Mouse (Mus musculus) lung, adult 18-20 months (tissue): ENCODE results near the gene Olfr1086.
"Not testable (repeated sequence)": the region's sequence is repeated elsewhere in the genome, so short reads cannot be mapped to it uniquely, and the experiment has no call there.

Experiments used
- DNase-seq, 2 experiments: peaks; one replicate each; pipeline ENCODE4 v3.0.0; 2022; ENCODE audit warnings: mixed read lengths in 2 of 2

Gene Olfr1086

DNA sequence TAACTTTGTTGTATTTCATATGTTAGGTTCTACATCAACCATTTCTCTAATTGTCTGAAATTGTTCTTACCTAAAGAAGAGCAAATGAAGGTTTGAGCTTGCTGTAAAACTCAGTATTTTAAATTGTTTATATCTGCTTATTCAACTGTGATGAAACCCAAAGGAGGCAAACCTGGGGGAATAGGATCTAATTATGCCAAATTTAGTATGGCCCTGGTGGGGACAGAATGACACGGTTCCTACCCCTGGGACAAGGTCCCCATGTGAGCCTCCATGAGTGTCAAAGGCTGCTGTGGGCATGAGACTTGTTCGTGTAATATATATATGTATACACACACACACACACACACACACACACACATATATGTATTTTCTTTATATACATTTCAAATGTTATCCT, at the start of gene Olfr1086:
Gene Olfr1086, minus strand, starts transcription at position 101 of the 400 bp plus-strand sequence.
- DNase-seq = no peak

DNA sequence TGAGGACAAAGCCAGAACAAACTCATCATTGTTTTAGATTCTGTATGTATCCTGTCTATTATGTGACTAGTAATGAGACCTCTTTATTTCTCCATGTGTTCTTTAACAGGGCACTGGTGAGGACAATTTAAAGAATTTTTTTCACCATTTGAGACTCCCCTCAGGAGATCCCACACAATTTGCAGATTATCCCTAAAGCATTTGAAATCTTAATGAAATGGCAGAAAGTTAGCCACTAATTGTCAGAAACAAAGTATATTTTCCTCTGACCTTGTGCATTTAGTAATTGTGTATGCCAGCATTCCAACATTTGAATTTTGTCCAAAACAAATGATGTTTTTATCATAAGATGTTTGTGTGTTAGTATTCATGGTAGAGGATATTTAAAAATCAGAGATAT, 18.4 kb upstream of the Olfr1086 start, which contains the start of gene Olfr1087:
Gene Olfr1087, minus strand, starts transcription at position 101 of the 400 bp plus-strand sequence.
- no peak for DNase-seq

DNA sequence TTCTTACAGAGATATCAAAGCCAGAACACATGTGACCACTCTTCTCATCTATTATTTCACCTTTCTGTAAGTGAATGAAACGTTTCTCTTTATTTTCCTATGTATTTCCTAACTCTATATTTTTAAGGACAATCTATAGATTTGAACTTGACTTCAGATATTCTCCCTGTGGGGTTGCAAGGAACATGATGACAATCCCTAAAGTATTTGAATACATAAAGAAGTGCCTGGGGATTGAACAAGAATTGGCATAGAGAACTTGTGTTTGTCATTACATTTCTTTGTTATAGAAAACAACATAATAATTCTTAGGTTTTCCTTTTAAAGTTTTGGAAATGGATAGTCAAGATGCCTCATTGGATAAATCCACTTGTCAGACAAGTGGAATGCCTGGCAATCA, 18.0 kb downstream of the Olfr1086 start, which contains the start of gene Olfr1085:
Gene Olfr1085, minus strand, starts transcription at position 101 of the 400 bp plus-strand sequence.
- no peak for DNase-seq

DNA sequence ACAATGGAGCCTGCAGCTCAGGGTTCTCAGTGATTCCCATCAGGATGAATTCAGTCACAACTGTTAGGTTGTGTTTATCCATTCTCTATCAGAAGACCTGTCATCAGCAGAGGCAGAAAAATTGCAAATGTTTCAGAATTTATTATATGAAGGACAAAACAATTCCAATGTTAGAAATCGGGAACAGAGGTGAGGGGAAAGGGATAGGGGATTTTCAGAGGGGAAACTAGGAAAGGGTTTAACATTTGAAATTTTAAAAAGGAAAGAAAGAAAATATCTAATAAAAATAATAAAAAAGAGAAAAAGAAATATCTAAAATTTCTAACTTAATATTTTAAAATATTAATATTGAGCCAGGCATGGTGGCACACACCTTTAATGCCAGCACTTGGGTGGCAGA, 40.3 kb downstream of the Olfr1086 start, which contains the start of gene Olfr1084:
Gene Olfr1084, minus strand, starts transcription at position 101 of the 400 bp plus-strand sequence.
- not testable (repeated sequence) for DNase-seq
